Mouse (Mus musculus) olfactory bulb, adult 2 months (tissue): ENCODE results near the gene 5330417C22Rik. TPM values are rescaled to one million over a fixed set of nuclear protein-coding genes. Genes with fewer than 3 reads are reported as not detected.
A peak's percentile ranks its signal among the peaks of the same experiment; 100 is the strongest.

Experiments
- H3K27ac ChIP-seq: fragments of 200-500 bp; 2 replicates; pipeline ENCODE4 v1.5.1; 2012; ENCODE audit warnings: low read depth, low read length; ENCODE audit not compliant: insufficient read depth
- H3K4me1 ChIP-seq: fragments of 200-500 bp; 2 replicates; pipeline ENCODE4 v1.6.1; 2012; ENCODE audit warnings: low read length; ENCODE audit not compliant: control insufficient read depth, insufficient read depth
- H3K4me3 ChIP-seq: fragments of 200-500 bp; 2 replicates; pipeline ENCODE4 v1.5.1; 2012; ENCODE audit warnings: mild to moderate bottlenecking, low read depth, low read length, moderate library complexity; ENCODE audit not compliant: insufficient read depth
- CTCF ChIP-seq: fragments of 200-500 bp; IDR thresholded peaks from 2 replicates; pipeline ENCODE4 v1.5.1; 2012; ENCODE audit warnings: low read depth, mild to moderate bottlenecking, low read length, moderate library complexity; ENCODE audit not compliant: insufficient read depth
- POLR2A ChIP-seq: fragments of 200-500 bp; IDR thresholded peaks from 2 replicates; pipeline ENCODE4 v1.6.1; 2012; ENCODE audit warnings: mild to moderate bottlenecking, low read depth, low read length, moderate library complexity; ENCODE audit not compliant: insufficient read depth
- WGBS: fragments of 180-500 bp; shearing (Covaris S2); methylation state at CpG from one replicate; pipeline ENCODE4 v1.1.7; 2018; 5-methylcytosine and 5-hydroxymethylcytosine counted together
- polyA plus RNA-seq: library from polyadenylated mRNA; stranded (reverse); fragments of >200 nt; gene quantifications from 2 replicates; pipeline ENCODE4 v1.2.4, GENCODE M21; 2012; ENCODE audit warnings: low replicate concordance; ENCODE audit not compliant: missing spikeins, insufficient read depth, insufficient read length

The 5330417C22Rik gene
- polyA plus RNA-seq, 1 experiment = not detected

- 5% methylated on average over 15 of the region's 15 CpGs for WGBS
- H3K4me1 ChIP-seq = peaks cover 4% of the 10 kb centered on the region; the same call in 1 of the 2 replicates
- peak overlapping the region; percentile 72; the same call in 1 of the 2 replicates for H3K27ac ChIP-seq
- peak overlapping the region; percentile 56 for H3K4me3 ChIP-seq
- TF ChIP-seq POLR2A (no peak), CTCF (no peak)
Measured at GRCm38 (mm10) chr3:108535896-108536516, 330 bp downstream of the 5330417C22Rik start.

- Histone ChIP-seq H3K27ac (no peak within 1 kb of the TSS), H3K4me1 (peaks cover 4% of the 10 kb centered on the region; the same call in 1 of the 2 replicates), H3K4me3 (no peak within 1 kb of the TSS)
- 92% methylated on average over 6 of the region's 6 CpGs for WGBS
- TF ChIP-seq POLR2A (no peak), CTCF (no peak)
Measured at GRCm38 (mm10) chr3:108533951-108534350, 2.4 kb downstream of the 5330417C22Rik start, which contains the start of gene 1700013F07Rik. 1700013F07Rik (plus strand) TSS chr3:108534150.

GRCm38 (mm10) chr3:108533114-108533885, 3.0 kb downstream of the 5330417C22Rik start:
- TF ChIP-seq POLR2A = no peak
- TF ChIP-seq CTCF = no peak
- H3K4me3 ChIP-seq = no peak overlapping the region
- 57% methylated on average over 9 of the region's 9 CpGs for WGBS
- H3K27ac ChIP-seq = no peak overlapping the region
- peaks cover 4% of the 10 kb centered on the region; the same call in 1 of the 2 replicates for H3K4me1 ChIP-seq

- no peak overlapping the region for H3K27ac ChIP-seq
Measured at GRCm38 (mm10) chr3:108528489-108528888, 7.8 kb downstream of the 5330417C22Rik start.

GRCm38 (mm10) chr3:108523415-108523814, 12.9 kb downstream of the 5330417C22Rik start:
- Histone ChIP-seq H3K4me1 (no peaks in the 10 kb centered on the region), H3K27ac (no peak overlapping the region), H3K4me3 (no peak overlapping the region)
- TF ChIP-seq POLR2A (no peak), CTCF (no peak)
- WGBS = 91% methylated on average over 4 of the region's 4 CpGs

More at GRCm38 (mm10) chr3:108528489-108528888, 7.8 kb downstream of the 5330417C22Rik start:
- H3K4me1 ChIP-seq = no peaks in the 10 kb centered on the region
- TF ChIP-seq POLR2A (no peak), CTCF (no peak)
- no peak overlapping the region for H3K4me3 ChIP-seq
- WGBS = 94% methylated on average over 8 of the region's 8 CpGs

GRCm38 (mm10) chr3:108518276-108518675, 18.1 kb downstream of the 5330417C22Rik start:
- no peak overlapping the region for H3K4me3 ChIP-seq
- no peak for TF ChIP-seq CTCF
- no peak for TF ChIP-seq POLR2A
- no peak overlapping the region for H3K27ac ChIP-seq
- WGBS = 47% methylated on average over 4 of the region's 4 CpGs
- H3K4me1 ChIP-seq = peaks cover 2% of the 10 kb centered on the region; the same call in 1 of the 2 replicates

GRCm38 (mm10) chr3:108513465-108513864, 22.9 kb downstream of the 5330417C22Rik start:
- 80% methylated on average over 3 of the region's 3 CpGs for WGBS
- no peak overlapping the region for H3K4me3 ChIP-seq
- no peak overlapping the region for H3K27ac ChIP-seq
- TF ChIP-seq POLR2A (no peak), CTCF (no peak)
- H3K4me1 ChIP-seq = peaks cover 11% of the 10 kb centered on the region

- TF ChIP-seq POLR2A (no peak), CTCF (no peak)
- no peak overlapping the region for H3K4me3 ChIP-seq
- peaks cover 11% of the 10 kb centered on the region for H3K4me1 ChIP-seq
- WGBS = 9% methylated on average over 9 of the region's 9 CpGs
- H3K27ac ChIP-seq = no peak overlapping the region
Measured at GRCm38 (mm10) chr3:108510716-108511483, 25.4 kb downstream of the 5330417C22Rik start.

- H3K4me1 ChIP-seq = peaks cover 11% of the 10 kb centered on the region
- 78% methylated on average over 2 of the region's 2 CpGs for WGBS
- no peak for TF ChIP-seq POLR2A
- no peak for TF ChIP-seq CTCF
- H3K27ac ChIP-seq = no peak overlapping the region
- H3K4me3 ChIP-seq = no peak overlapping the region
Measured at GRCm38 (mm10) chr3:108510156-108510555, 26.2 kb downstream of the 5330417C22Rik start.
